Mouse (Mus musculus) lung, adult 18-20 months (tissue): ENCODE results near the gene Ppm1n.
A peak's percentile ranks its signal among the peaks of the same experiment; 100 is the strongest.

ENCODE experiments used
- DNase-seq, 2 experiments: peaks; one replicate each; pipeline ENCODE4 v3.0.0; 2022; ENCODE audit warnings: mixed read lengths in 2 of 2

Ppm1n gene

GRCm38 (mm10) chr7:19245083-19245482 lies 34.8 kb downstream of the Ppm1n start:
- no peak for DNase-seq

GRCm38 (mm10) chr7:19243858-19244257 lies 36.0 kb downstream of the Ppm1n start:
- no peak for DNase-seq

- no peak for DNase-seq
These were observed 37.9 kb downstream of the Ppm1n start for GRCm38 (mm10) chr7:19242005-19242404.

DNA sequence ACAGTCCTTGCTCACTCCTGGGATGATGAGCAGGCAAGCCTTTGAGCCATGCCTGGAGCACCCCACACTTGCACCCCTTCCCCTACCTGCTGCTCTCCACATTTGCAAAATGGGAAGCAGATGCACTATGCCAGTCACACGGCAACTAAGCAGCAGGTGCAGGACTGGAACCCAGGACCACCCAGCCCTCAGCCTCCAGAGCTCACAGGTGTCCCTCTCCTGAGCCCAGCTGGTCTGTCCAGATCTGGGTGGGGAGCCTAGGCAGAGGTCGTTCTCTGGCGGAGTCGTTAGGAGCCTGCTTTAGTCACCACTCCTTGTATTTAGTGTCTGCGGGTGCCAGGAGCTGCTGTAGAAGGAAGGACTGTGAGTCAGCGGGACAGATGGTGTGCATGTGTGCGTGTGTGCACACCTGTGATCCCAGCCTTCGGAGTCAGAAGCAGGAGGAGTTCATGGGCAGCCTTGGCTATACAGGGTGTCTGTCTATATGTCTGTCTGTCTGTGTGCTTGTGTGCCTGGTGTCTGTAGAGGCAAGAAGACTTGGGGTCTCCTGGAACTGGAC lies 38.9 kb downstream of the Ppm1n start:
- DNase-seq = no peak

- DNase-seq = no peak
These were observed 39.9 kb downstream of the Ppm1n start for GRCm38 (mm10) chr7:19239986-19240385.

DNA sequence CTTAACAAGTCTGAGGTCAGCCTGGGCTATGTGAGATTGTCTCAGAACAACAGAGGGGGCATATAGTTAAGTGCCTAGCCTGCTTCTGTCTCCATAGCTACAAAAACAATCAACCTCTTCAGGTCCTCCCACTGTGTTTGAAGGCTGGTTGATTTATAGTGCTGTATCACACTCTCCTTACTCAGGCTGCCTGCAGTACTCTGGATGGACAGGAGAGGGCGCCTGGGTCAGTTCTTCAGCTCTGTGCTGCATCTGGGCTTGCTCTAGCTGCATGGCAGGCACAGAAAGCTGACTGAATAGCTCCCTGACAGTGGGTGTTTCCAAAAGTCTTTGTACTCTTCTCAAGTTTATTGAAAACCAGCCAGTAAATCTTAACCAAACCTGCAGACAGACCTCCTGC lies 40.4 kb downstream of the Ppm1n start:
- peak; percentile 85 to 90 for DNase-seq

- peak; percentile 61 to 69 for DNase-seq
These were observed 41.5 kb downstream of the Ppm1n start for GRCm38 (mm10) chr7:19238344-19238743.

GRCm38 (mm10) chr7:19236411-19236810 lies 43.5 kb downstream of the Ppm1n start:
- DNase-seq = no peak

GRCm38 (mm10) chr7:19235092-19235671 lies 44.7 kb downstream of the Ppm1n start:
- no peak for DNase-seq

DNA sequence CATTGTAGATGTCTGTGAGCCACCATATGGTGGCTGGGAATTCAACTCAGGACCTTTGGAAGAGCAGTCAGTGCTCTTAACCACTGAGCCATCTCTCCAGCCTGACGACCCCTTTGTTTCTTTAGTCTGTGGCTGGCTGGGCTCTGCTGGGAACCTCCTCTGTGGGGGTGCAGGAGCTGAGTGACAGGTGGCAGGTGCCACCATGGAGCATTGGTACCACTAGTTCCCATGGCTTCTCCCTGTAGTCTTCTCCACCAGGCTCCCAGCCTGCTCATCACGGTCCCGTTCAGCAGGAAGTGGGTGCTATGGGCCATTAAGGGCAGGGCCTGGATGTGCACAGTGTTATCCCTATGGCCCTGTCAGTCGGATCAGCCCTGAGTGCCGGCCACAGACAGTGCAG lies 45.2 kb downstream of the Ppm1n start:
- DNase-seq = no peak

DNA sequence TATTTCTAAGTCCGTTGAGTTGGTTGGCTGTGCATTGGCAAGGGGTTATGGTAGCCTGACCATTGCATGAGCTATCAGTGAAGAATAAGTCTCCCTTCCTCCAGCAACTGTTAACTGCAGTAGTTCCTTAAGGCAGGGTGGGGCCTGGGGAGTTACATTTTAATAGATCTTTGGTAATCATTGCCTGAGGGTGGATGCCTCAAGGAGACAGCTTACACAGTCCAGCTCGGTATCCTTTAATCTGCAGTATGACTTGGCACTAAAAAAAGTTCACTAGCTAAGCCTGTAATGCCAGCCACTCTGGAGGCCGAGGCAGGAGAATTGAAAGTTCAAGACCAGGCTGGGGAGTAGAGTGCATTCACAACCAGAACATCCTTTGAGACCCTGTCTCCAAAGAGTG lies 48.0 kb downstream of the Ppm1n start:
- DNase-seq = no peak

DNA sequence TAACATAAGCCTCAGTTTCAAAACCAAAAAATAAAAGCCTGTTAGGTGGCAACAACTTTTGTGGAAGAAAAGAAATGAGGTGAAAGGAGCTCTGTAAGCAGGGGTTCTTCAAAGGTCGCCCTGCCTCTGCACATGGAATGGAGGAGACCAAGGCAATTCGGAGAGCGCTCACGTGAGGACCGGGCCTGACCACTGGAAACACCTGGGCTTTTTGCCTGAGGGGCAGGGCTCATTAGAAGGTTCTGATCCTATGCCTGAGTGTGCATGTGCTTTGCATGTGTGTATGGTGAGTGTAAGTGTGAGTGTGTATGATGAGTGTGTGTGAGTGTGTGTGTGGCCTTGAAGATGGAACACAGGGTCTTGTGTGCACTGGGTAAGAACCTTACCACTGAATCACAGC lies 49.0 kb downstream of the Ppm1n start:
- no peak for DNase-seq

GRCm38 (mm10) chr7:19230041-19230580 lies 49.8 kb downstream of the Ppm1n start:
- no peak for DNase-seq

DNA sequence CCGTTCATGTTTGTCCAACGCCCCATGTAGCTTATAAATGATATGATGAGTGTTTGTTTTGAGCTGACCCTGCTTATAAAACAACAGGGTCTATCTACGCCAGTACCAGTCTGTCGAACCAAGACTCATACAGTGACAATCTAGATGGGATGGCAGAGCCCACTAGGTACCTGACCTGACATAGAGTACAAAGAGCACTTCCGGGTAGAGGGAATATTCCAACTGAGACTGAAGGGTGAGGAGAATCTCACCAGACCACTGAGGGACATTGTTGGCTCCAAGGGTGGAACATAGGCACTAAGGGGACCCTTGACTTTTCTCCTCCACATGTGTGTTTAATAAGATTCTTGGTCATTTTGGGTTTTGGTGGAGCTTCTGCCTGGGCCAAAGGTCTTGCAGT lies 50.5 kb downstream of the Ppm1n start:
- DNase-seq = no peak

DNA sequence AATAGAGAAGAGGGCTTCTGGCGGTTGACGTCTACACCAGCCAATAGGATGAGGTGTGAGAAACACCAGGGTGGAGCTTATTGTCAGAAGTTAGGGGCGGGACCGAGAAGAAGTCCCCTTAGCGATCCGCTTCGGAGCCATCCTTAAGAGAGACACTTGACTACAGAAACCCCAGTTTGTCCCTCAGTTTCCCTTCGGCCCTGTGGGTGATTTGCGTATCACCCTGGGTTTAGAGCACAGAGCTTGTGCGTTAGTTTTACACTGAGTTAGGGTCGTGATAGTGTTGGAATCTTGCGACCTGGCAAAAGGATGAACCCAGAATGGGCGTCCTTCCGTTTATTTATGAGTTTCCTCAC lies 51.1 kb downstream of the Ppm1n start:
- no peak for DNase-seq

GRCm38 (mm10) chr7:19227883-19228792 lies 51.7 kb downstream of the Ppm1n start, which contains the start of gene Opa3:
Opa3 (plus strand) TSS chr7:19228334.
- DNase-seq = peak; percentile 100

GRCm38 (mm10) chr7:19226817-19227797 lies 52.8 kb downstream of the Ppm1n start:
- peak in 1 of 2 experiments; percentile 36 for DNase-seq
